Mouse (Mus musculus) retina, postnatal 1 day (tissue): ENCODE results near the gene Slc4a2.
A peak's percentile ranks its signal among the peaks of the same experiment; 100 is the strongest.

Experiments
- DNase-seq: peaks from one replicate; pipeline ENCODE4 v3.0.0-alpha.2; 2012

The Slc4a2 gene

GRCm38 (mm10) chr5:24470600-24470999 is 47.0 kb downstream of the Slc4a2 start:
- DNase-seq: peak; percentile 85

GRCm38 (mm10) chr5:24472884-24473619 is 49.4 kb downstream of the Slc4a2 start:
- DNase-seq: no peak

- DNase-seq: peak; percentile 40
Observed at GRCm38 (mm10) chr5:24474025-24474722, 50.5 kb downstream of the Slc4a2 start.

- DNase-seq: peak; percentile 52
Observed at GRCm38 (mm10) chr5:24474723-24475261, 51.2 kb downstream of the Slc4a2 start.

- no peak for DNase-seq
Observed at GRCm38 (mm10) chr5:24475476-24476241, 52.0 kb downstream of the Slc4a2 start.

- no peak for DNase-seq
Observed at GRCm38 (mm10) chr5:24477909-24478308, 54.3 kb downstream of the Slc4a2 start.

GRCm38 (mm10) chr5:24481647-24482046 is 58.0 kb downstream of the Slc4a2 start:
- DNase-seq: peak; percentile 85

- DNase-seq: no peak
Observed at GRCm38 (mm10) chr5:24482247-24483079, 58.8 kb downstream of the Slc4a2 start.

- DNase-seq: peak; percentile 86
Observed at GRCm38 (mm10) chr5:24483326-24483725, 59.7 kb downstream of the Slc4a2 start.

GRCm38 (mm10) chr5:24484963-24485362 is 61.3 kb downstream of the Slc4a2 start:
- DNase-seq: peak; percentile 56

- DNase-seq: peak; percentile 90
Observed at GRCm38 (mm10) chr5:24486097-24486496, 62.5 kb downstream of the Slc4a2 start.

GRCm38 (mm10) chr5:24486738-24487137 is 63.1 kb downstream of the Slc4a2 start:
- no peak for DNase-seq

GRCm38 (mm10) chr5:24490413-24490920 is 66.8 kb downstream of the Slc4a2 start:
- DNase-seq: no peak
